ENCODE assay signal across 20 mouse cellular contexts in the genomic region with DNA sequence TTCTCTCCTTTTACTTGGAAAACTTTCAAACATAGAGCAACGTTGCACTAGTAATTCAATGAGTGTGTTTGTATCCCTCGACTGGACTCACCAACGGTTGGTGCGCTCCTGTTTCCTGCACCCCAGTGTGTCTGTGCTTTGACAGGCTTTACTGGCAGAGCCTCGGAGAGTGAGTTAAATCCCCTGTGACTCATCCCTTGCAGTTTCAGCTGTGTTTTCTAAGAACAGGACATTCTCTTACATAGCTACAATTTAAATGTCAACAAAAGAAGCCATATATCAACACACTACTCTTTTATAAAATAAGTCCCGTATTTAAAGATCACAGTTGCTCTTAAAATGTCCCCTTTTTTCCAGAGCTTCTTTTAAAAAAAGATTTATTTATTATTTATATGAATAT.
DNase-seq lines count a peak whose midpoint lies in the region; ATAC-seq lines count a peak whose summit lies in the region.
"Had no signal": no experiment of that assay in that cellular context is flagged by ENCODE, and none has a peak within 500 bp of the region (broad histone marks: within the 10 kb centered on the region; RNA-seq: fewer than 3 reads in every experiment).

No protein-coding gene starts in this region.

- peaks cover 13% of the 10 kb centered on the region; the same call in 1 of the 2 replicates for H3K4me1 ChIP-seq in heart, embryonic 10.5 days
- H3K4me1 ChIP-seq: midbrain, embryonic 15.5 days had no signal

- no peak for ATAC-seq in activated CD4-positive, CD25-positive, alpha-beta regulatory T cell, adult 4 months
- ATAC-seq in megakaryocyte-erythroid progenitor cell, adult 5-6 weeks (replicated peaks; ENCODE audit: low FRiP score, low TSS enrichment, poor library complexity, severe bottlenecking): no peak
- ATAC-seq: forebrain, embryonic 14.5 days; midbrain, embryonic 15.5 days had no signal

- no peaks in the 10 kb centered on the region for H3K27me3 ChIP-seq in heart, embryonic 10.5 days (ENCODE audit: insufficient read depth, poor library complexity, severe bottlenecking)
- H3K27me3 ChIP-seq: embryonic facial prominence, embryonic 12.5 days; midbrain, embryonic 15.5 days had no signal

- no peak overlapping the region for H3K4me3 ChIP-seq in heart, embryonic 10.5 days
- H3K4me3 ChIP-seq: embryonic facial prominence, embryonic 12.5 days; layer of hippocampus, adult 2 months; liver, embryonic 15.5 days; megakaryocyte, embryonic 14.5 days; midbrain, embryonic 15.5 days had no signal

- intact Hi-C loops in heart, postnatal 36 days (cut with DNase I): no loop called here

- H3K27ac ChIP-seq in heart, embryonic 10.5 days: peak overlapping the region; percentile 11; the same call in 1 of the 2 replicates
- H3K27ac ChIP-seq: layer of hippocampus, adult 2 months; liver, embryonic 15.5 days; midbrain, embryonic 15.5 days had no signal

- no peaks in the 10 kb centered on the region for H3K9me3 ChIP-seq in heart, embryonic 10.5 days
- H3K9me3 ChIP-seq: embryonic facial prominence, embryonic 12.5 days; liver, embryonic 15.5 days; midbrain, embryonic 15.5 days had no signal

- DNase-seq in adrenal gland, adult (ENCODE audit: inconsistent age in 2 of 2, low spot score in 1 of 2): peak; percentile 62 to 74
- no peak for DNase-seq in adrenal gland, postnatal 14 days
- DNase-seq in heart, embryonic 10.5 days (ENCODE audit: low spot score): no peak
- DNase-seq in heart, postnatal 36 days: no peak
- peak; percentile 20 for DNase-seq in 3134 (ENCODE audit: extremely low read depth, insufficient read length, low spot score)
- DNase-seq in induced T-regulatory cell, adult 2 months (ENCODE audit: low read depth): peak; percentile 45
- DNase-seq: cerebellum, adult 9-11 months; gastrocnemius, postnatal 36 days; kidney, adult 18-20 months; kidney, postnatal 10 days; right cerebral cortex, postnatal 4 days; thymus, postnatal 25 days had no signal

- H3K36me3 ChIP-seq in heart, embryonic 10.5 days: no peaks in the 10 kb centered on the region
- H3K36me3 ChIP-seq: embryonic facial prominence, embryonic 12.5 days; liver, embryonic 15.5 days; midbrain, embryonic 15.5 days had no signal

- 51% methylated on average over 6 of the region's 6 CpGs for WGBS in heart, embryonic 10.5 days

Comparison
In these comparisons a context has a peak if more than half of its experiments do, and no peak if none do; other contexts are left out.
1. DNase-seq: peak in adrenal gland, adult (2 of 2), 3134 (single experiment) and induced T-regulatory cell, adult 2 months (single experiment); none in adrenal gland, postnatal 14 days (single experiment), heart, embryonic 10.5 days (single experiment) and heart, postnatal 36 days (0 of 2).